Mouse (Mus musculus): ENCODE measurements at regions not wholly inside any gene's neighbourhood (a gene's known extent, or its start where the extent isn't known, plus 50 kb on each side); places are given as distances from the start of the nearest gene placed in this dataset.
"Not testable (repeated sequence)": the region's sequence is repeated elsewhere in the genome, so short reads cannot be mapped to it uniquely, and the experiment has no call there.

GRCm38 (mm10) chr2:114454901-114455300 lies 199.9 kb downstream of the Dph6 start:
- DNase-seq = no peak

- DNase-seq = no peak
These were observed 204.6 kb downstream of the Dph6 start for GRCm38 (mm10) chr2:114450185-114450584.

DNA sequence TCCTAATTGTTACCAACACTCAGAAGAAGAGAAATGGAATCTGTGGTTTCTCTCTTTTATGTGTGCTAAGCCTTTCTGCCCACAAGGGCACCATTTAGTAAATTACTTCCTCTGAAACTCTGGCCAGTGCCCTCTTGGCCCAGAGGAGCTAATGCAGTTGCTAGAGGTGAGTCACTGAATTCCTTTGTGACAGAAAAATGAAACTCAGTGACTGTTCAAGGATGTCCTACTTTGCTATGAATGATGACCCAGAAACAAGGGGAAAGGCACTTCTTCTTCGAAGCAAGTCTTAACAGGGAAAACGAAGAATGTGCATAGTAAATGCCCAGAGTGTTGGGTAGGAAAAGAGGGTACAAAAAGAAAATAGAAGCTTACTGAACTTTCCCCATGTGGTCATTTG lies 211.0 kb downstream of the Dph6 start:
- no peak for DNase-seq

GRCm38 (mm10) chr2:114440943-114441342 lies 213.8 kb downstream of the Dph6 start:
- no peak for DNase-seq

DNA sequence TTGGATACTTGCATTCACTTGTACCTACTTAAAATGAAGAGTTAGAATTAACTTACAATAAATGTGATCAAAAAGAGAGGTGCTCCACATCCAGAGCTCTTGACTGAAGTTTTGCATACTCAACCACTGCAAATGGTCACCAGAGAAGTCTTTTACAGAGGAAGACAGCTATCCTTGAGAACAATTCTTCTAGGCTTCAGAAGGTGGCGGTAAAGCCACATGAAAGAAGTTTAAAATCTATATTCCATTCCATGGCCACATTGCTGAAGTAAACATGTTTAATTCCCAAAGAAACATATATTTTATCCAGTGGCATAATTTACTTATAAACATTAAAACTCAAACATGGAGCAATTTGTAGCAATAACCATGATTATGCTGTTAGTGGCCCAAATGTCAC lies 215.1 kb downstream of the Dph6 start:
- no peak for DNase-seq

GRCm38 (mm10) chr2:114438048-114438447 lies 216.7 kb downstream of the Dph6 start:
- no peak for DNase-seq

- no peak for DNase-seq
These were observed 226.3 kb upstream of the Zfp770 start for GRCm38 (mm10) chr2:114427426-114428157.

- no peak for DNase-seq
These were observed 218.1 kb upstream of the Zfp770 start for GRCm38 (mm10) chr2:114419346-114419745.

- DNase-seq = no peak
These were observed 211.7 kb upstream of the Zfp770 start for GRCm38 (mm10) chr2:114413013-114413412.

DNA sequence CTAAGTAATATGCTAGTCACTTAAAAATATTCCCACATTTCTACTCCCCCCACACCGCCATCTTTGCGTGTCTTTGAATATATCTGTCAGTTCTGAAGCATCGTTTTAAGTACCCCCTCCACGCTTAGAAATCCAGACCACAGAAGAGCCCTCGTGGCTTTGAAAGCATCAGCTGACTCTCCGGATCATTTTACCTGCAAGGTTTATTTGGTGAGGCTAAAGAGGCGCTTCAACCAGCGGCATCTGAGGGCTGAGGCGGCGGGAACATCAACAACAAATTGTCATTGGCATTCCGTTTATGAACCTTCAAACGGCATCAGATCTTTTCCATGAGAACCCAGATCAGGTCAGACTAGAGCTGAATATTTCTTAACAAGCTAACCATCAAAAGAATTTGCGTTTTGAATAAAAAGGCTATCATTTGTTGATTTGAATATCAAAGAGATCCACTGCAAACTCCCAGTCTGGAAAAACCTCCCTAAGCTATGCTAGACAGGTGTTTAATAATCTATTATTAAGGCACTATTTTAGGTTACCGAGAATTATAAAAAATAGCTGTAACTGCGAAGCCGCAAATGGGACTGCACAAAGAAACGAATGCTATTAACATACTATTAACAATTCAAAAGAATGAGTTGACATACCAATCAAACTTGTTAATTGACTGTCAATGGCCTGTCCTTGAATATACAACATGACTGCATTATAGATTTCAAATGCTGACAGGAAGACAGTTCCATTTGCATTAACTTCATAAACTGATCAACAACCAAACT lies 210.9 kb upstream of the Zfp770 start:
- no peak for DNase-seq

DNA sequence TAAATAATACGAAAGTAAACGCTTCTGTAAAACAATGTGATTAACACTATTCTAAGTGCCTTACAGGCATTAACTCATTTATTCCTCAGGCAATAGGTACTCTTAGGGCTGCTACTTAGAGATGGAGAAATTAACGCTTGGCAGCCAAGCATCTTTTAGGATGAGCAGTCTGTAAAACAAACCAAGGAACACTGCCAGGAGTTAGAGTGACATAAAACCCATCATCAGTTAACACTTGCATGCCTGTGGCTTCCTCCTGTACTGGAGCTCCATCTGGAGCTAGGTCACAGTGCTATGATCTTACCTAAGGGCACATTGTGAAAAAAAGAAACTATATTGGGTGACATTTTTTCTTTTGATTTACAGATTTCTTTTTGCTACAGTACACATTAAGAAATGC lies 209.4 kb upstream of the Zfp770 start:
- DNase-seq = no peak

GRCm38 (mm10) chr2:114409542-114409941 lies 208.3 kb upstream of the Zfp770 start:
- no peak for DNase-seq

GRCm38 (mm10) chr2:114407408-114407807 lies 206.1 kb upstream of the Zfp770 start:
- DNase-seq = no peak

GRCm38 (mm10) chr2:114384566-114384965 lies 183.3 kb upstream of the Zfp770 start:
- DNase-seq = no peak

GRCm38 (mm10) chr2:114378844-114379533 lies 177.7 kb upstream of the Zfp770 start:
- DNase-seq = no peak

- no peak for DNase-seq
These were observed 172.2 kb upstream of the Zfp770 start for GRCm38 (mm10) chr2:114373476-114373875.

- not testable (repeated sequence) for DNase-seq
These were observed 152.6 kb upstream of the Zfp770 start for GRCm38 (mm10) chr2:114353876-114354275.

DNA sequence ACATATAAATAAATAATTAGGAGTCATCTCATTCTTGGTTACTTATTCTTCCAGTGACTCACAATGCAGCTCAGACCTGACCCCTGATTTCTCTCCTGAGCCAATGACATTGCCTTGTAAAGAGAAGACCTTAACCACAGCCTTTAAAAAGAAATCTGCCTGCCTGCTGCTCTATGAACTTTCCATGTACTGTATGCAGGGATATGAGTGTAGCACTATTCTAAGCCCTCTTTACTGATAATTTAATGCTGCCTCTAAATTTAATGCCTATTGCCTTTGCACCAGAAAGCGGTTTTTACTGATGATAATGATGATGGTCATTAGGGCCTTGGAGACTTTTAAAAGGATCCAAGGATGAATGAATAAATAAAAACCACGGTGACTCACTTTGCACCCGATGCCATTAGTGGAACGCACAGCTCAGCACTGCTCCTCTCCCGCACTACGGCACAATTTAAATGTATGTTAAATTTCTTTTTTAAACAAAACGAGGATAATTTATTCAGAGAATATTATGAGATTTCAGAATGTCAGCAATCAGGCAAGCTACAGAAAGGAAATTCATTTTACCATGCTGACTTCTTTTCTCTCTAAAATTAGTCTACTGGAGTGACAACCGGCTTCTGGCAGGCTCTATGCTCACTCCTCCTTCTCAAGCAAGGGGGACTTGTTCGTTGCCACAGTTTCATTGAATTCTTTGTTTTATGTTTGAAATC lies 139.5 kb upstream of the Zfp770 start:
- DNase-seq = no peak

GRCm38 (mm10) chr2:114301746-114302145 lies 100.5 kb upstream of the Zfp770 start:
- no peak for DNase-seq

DNA sequence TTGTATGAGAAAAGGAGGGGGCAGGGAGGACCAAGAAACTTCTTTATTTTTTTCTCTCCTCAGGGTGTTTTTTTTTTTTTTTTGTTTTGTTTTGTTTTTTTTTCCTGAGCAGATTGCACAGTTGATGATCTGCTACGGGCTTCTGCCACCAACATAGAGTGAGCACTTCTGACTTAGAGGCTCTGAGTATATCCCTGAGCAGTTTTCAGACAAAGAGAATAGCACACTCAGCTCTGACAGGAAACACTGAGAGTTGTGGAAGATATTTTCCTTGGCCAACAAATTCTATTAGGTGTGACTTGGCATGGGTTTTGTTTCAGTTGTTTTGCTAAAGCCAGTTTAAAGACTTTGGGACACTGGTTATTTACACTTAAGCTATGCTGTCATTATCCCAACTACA lies 93.8 kb upstream of the Zfp770 start:
- DNase-seq = no peak

- DNase-seq = no peak
These were observed 90.1 kb upstream of the Zfp770 start for GRCm38 (mm10) chr2:114291387-114291786.

- DNase-seq = no peak
These were observed 74.3 kb upstream of the Zfp770 start for GRCm38 (mm10) chr2:114275536-114275935.

Data from B cell, adult 2 months (primary cell).